Mouse (Mus musculus): ENCODE results near the gene D630023F18Rik.

Gene D630023F18Rik

DNA sequence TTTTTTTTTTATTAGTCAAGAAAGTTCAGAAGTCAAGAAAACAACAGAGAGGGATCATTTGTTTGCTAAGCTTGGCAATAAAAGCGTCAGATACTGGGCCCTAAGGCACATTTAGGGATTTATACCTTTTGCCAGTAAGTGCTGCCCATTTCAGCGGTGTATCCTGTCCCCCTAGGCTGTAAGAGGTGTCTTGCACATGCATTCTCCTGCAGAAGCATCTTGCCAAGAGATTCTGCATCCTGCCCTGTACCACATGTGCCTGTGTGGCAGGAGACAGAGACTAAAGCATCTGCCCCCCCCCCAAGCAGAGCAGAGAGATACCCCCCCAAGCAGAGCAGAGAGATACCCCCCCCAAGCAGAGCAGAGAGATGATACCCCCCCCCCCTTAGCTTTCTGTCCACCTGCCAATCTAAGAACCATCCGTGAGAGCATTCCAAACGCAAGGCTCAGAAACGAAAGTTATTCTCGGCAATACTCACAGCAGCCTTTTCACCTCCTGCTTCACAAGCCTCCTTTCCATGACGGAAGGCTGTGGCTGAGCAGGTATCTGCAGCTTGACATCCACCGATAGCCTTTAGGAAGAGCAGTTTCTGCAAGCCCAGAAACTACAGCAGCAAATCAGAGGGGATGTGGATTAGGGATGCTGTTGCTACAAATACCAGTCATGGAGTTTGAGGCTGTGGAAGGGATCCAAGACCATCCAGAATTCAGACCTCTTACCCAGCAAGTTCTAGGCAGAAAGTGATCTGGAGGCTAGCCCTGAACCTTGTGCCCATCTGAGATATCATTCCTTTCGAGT is at the start of gene D630023F18Rik:
D630023F18Rik (minus strand) TSS at position 641 of the 799 bp plus-strand sequence.
- DNase-seq: no peak

- DNase-seq: no peak
These were observed 48.6 kb upstream of the D630023F18Rik start for GRCm38 (mm10) chr1:65171579-65171978.

DNA sequence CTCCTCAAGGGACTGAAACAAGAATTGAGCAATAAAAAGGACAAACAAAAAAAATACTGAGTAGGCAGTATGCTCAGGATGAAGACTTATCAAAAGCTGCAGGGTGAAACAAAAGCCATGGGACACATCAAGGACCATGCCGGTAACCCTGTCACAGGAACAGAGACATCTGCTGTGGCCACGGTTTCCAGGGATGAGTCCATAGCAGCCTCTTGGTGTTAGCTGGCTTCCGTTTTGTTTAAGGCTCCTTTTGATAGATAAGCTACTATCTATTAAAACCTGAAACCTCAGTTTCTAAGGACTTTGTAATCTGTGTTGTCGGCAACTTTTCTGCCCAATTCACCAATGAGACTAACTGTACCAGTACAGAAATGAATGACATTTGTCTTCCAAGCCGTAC is 46.9 kb upstream of the D630023F18Rik start:
- no peak for DNase-seq

DNA sequence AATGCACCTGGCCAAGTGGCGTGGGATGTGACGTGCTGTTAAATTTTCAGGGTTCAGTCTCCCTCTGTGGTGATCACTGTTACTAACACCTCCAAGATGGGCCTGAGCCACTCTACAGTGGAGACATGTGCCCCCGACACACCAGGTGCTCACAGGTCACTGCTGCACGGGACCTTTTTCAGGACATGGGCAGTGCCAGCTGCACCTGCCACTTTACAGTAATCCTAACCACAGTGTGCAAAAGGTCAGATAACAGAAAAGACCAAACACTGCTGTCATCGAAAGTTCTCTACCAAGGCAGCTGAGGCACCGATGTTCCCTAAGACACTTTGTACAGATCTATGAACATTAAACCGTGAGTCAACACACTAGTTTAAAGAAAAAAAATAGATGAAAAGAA is 46.5 kb upstream of the D630023F18Rik start:
- DNase-seq: no peak

- DNase-seq: no peak
These were observed 44.5 kb upstream of the D630023F18Rik start for GRCm38 (mm10) chr1:65167496-65167895.

DNA sequence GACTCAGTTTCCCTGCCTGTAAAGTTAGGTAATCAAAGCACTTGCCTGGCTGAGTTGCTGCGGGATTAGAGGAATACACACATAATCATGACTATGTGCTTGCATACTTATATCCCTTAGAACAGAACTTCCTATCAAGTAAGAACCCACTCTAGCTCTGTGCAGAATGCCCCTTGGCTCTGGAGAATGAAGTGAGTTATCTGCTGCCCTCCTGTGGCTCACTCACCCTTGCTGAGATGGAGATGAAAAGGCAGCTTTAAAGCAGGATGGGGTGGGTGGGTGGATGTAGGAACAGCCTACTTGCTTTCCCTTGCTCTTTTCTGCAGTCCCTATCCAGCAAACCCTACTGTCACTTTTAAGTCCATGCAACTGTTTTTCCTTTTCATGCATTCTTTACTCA is 39.2 kb upstream of the D630023F18Rik start:
- no peak for DNase-seq

DNA sequence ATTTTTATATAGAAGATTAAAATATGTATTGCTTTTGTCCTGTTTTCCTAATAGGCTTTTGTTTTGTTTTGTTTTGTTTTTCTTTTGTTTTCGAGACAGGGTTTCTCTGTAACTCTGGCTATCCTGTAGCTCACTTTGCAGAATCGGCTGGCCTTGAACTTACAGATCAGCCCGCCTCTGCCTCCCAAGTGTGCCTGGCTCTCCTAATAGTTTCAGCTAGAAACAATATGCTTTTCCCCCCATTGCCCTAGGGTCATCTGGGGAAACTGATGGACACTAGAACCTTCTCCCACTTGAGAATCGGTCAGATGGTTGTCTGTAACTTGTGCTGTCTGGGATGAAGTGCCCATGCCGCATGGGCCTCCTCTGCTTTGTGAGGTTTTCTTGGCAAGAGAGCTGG is 33.1 kb upstream of the D630023F18Rik start:
- DNase-seq: no peak

DNA sequence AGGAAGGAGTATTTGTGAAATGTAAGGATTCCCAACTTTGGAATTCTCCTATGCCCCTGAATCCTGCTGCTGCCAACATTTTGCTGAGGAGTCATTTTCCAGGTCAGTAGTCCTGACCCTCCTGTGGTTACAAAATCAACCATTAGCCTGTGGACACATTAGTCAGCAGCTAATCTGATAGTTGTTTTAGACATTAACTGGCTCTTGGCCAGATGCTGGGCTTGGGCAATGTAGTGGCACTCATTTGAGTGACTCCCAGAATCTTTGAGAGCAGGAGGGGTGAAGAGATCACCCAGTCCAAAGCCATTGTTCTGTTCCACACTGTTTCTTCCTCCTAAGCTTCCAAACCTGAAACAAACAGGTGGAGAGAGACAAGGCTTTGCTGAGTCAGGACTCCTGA is 31.8 kb upstream of the D630023F18Rik start:
- DNase-seq: no peak

DNA sequence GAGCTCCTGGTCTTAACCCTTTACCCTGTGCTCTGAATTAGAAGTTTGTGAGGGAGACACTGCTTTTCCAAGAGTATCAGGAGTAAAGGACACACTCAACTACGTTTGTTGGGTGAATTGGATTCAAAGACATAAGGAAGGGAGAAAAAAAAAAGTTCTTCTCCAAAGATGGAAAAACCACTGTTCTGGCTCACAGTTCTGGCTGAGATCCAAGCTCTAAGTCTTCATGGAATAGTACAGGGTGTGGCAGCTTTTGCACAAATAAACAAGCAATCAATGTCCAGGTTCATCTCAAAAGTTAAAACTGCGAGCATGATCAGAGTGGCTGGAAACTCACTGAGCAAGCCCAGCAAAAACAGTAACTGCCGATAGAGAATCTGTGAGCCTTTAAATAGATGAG is 25.0 kb upstream of the D630023F18Rik start:
- DNase-seq: no peak

DNA sequence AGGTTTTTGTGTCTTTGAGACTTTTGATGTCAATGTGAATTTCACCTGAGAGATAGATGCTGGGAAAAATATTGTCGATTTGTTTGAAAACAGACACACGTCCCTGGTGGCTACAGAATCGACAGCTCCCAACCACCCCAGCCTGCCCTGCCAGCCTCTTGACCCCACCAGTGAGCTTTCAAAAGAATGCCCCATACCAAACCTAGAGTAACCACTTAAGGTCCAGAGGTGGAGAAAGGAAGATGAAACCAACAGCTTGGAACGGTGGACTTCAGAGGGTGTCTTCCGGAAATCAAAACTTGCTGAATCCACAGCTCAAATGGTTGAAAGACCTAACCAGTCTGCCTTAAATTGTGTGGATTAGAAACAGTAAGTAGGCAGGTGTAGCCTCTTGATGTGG is 24.3 kb upstream of the D630023F18Rik start:
- no peak for DNase-seq

DNA sequence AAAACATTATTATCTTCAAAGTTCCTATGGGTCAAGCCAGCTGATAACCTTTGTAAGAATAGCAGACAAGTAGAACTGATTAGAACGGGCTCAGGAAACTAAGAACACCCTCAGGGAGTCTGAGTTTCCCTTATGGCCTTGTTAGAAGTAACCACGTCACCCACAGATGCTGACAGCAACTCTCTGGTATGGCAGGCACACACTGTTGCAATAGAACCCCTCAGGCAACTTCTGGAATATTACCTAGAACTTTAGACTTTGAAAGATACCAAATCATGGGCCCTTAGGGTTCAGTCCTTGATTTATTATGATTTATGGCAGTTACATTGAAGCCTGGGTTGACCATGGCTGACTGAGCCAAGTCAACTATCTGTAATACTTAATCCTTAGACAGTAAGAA is 23.6 kb upstream of the D630023F18Rik start:
- no peak for DNase-seq

DNA sequence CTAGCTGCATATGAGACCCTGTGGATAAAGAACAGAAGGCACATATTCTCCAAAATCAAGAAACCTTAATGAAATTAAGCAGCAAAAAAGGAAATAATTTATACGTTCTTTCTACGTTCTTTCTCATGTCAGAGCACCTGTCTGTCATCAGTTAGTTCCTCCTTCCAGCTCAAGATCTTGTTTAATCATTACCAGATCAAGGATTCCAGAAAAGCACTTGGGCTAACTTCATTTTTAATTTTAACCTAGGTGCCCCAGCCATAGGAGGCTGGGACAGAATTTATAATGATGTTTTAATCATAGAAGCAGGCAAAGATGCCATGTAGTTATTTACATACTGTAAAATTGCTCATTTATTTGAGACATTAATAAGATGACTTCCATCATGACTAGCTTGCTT is 21.8 kb upstream of the D630023F18Rik start:
- DNase-seq: no peak

- DNase-seq: no peak
These were observed 14.5 kb upstream of the D630023F18Rik start for GRCm38 (mm10) chr1:65137560-65137959.

DNA sequence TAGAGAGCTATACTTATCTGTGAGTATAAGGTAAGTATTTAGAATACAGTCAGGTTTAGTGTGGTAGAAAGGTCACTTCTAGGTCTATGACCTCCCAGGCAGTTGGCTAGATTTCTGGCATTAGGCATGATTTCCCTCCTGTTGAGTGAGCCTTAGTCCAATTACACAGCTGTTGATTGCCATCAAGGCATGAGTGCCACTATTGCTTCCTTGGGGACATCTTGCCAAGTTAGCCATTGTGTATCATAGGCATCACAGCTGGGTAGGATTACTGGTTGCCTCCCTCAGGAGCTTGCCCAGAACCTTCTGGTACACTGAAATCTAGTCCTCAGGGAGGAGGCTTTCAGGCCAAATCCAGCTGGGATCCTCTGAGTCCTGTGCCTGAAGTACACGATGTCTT is 9.8 kb upstream of the D630023F18Rik start:
- no peak for DNase-seq

DNA sequence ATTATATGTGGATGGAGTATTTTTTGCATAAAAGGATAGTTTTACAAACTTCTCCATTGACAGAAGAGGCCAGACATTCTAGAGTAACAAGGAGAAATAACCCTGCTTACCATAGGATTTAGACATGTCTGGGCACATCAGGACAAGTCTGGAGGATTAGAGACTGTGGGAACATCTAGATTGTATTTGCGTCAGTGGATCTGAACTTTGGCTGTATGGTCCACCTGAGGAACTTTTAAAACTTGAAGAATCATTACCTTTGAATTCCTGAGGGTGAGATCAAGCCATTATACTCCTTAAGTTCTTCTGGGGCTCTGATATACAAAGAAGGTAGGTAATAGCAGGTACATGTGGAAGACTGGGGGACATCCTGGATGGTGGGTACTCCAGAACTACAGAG is 8.7 kb upstream of the D630023F18Rik start:
- DNase-seq: no peak

DNA sequence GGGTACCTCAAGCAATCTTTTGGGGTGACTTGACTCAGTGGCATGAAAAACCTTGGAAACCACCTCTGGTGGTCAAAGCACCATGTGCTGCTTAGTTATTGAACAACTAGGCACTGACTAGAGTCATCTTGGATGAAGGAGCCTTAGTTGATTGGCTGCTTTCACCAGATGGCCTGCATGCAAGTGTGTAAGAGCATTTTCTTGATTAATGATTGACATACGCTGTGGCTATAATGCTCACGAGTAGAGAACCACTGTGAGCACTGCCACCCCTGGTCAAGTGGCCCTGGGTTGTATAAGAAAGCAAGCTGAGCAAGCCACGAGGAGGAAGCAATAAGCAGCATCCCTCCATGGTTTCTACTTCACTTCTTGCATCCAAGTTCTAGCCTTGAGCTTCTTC is 7.2 kb upstream of the D630023F18Rik start:
- DNase-seq: no peak

DNA sequence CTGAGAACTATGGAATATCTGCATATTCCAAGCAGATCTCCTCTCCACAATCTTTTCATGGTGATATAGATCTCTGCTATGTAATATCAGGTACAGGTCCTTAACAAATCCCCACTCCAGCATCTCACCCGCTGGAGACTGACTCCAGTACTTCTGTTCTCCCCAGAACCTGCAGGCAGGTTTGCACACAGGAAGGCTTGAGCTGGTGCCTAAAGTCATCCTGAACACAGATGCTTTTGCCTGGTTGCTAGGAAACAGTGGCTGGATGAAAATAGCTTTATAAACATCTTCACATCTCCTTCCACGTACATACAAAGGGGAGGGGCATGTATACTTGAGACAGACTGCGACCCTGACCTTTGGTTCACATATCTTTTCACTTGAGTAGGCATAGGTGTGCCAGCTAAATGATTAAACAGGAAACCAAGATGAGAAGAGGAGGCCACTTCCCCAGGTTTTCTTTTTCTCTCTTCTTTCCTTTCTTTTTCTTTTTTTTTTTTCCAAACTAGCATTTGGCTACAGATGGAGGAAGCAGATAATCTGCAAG is 6.7 kb upstream of the D630023F18Rik start:
- no peak for DNase-seq

DNA sequence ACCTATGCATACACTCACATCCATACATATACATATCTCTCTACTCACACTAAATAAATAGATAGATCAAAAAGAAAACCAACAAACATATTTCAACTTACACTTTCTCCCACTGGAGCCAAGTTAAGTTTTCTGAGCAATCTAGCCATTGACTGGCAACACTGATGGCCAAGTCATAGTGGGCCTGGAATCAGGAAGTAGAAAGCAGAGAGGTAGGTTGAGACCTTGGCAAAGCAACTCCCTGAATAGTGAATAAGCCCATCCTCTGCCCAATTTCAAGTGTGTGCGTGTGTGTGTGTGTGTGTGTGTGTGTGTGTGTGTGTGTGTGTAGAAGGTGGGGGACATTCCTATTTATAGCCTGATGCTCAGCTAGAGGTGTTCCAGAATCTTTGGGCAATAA is 3.6 kb downstream of the D630023F18Rik start, which contains the start of gene Gm28845:
Gm28845 (minus strand) TSS at position 121 of the 400 bp plus-strand sequence.
- DNase-seq: no peak

GRCm38 (mm10) chr1:65118150-65118913 is 4.7 kb downstream of the D630023F18Rik start:
- DNase-seq: no peak

DNA sequence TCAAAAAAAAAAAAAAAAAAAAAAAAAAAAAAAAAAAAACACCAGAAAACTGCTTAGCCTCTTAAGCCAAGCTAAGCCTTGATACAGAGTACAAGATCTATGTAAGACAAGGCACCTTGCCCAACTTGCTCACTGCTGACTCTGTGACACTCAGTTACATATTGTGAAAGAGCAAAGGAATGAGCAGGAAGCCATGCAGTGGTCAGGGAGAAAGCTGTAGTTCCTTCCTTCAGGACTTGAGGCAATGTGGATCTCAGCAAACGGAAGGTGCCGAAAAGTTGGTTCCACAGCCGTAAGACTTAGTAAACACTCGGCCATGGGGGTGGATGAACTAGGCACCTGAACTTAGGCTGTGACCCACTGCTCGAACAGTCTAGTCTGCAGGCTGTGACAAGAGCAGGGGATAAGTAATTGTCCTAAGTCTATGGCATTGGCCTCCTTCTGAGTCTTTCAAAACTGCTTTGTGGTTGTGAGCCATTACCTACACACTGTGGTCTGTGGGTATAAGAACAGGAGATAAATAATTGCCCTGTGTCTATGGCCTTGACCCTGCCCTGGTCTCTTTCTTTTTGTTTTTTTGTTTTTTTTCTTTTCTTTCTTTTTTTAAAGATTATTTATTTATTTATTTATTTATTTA is 9.4 kb downstream of the D630023F18Rik start:
- DNase-seq: no peak

DNA sequence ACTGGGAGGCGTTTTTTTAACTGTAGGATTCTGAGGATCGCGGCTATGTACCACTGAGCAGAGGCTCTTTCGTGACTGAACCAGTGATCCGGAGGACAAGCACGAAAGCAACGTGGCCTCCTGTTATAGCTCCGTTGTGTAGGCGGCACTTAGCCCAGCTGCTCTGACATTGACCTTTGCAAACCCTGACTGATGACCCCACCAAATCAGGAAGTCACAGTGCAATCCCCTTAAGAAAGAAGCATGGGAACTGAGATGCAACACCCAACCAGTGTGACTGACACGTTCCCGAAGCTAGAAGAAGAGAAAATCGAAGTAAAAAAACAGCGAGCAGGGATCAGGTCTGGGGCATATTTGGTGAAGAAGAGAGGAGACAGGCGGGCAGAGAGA is 10.2 kb downstream of the D630023F18Rik start:
- no peak for DNase-seq

DNA sequence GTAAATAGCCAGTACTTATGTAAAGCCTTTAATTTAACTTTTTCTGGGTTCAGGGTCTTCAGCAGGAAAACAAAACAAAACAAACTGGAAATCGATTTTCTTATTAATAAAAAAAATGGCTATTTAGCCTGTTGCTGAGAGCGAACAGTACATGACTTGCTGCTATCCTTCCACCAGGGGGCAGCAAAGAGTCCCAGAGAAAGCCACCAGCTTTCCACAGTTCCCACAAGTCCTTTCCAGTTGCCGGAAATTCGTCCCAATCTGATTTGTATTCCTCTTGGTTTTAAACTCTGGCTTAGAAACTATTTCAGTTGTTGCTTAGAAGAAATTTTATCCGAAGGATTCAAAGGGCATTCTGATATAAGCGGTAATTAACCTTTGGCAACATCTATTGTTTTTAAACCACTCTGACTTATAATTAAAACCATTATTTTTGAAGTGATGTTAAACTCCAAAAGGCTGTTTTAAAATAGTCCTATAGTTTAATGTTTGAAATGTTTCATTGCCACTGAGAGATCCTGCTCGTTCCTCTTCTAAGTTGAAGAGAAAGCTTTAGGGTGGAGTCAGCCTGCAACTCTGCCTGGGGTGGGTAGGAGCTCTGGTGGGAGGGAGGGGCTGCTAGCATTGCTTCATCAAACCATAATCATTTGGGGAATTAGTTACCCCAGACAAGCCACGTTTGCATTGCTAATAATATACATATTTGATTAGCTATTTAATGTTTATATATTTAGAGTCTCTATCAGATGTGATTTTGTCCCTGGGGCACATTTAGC is 10.8 kb downstream of the D630023F18Rik start:
- peak; percentile 52 for DNase-seq
